Mouse (Mus musculus): ENCODE results near the gene Sugp1. TPM values are rescaled to one million over a fixed set of nuclear protein-coding genes. Genes with fewer than 3 reads are reported as not detected.
"Not testable (repeated sequence)": the region's sequence is repeated elsewhere in the genome, so short reads cannot be mapped to it uniquely, and the experiment has no call there.

The Sugp1 gene
- polyA plus RNA-seq, 1 experiment, result 11.9 TPM

- peaks cover 10% of the 10 kb centered on the region; the same call in 1 of the 2 replicates for H3K4me1 ChIP-seq (ENCODE audit: control insufficient read depth, insufficient read depth, low read length)
- no peak overlapping the region for H3K4me3 ChIP-seq (replicated peaks; ENCODE audit: extremely low read depth, low read depth, low read length)
- no peak for DNase-seq
- TF ChIP-seq POLR2A (IDR thresholded peaks at IDR 0.05; ENCODE audit: borderline replicate concordance, extremely low read depth, low read depth, low read length) (no peak), CTCF (IDR thresholded peaks at IDR 0.05; ENCODE audit: insufficient read depth, low read length) (no peak)
- 39% methylated on average over 4 of the region's 4 CpGs for WGBS
Observed at GRCm38 (mm10) chr8:70003204-70003657, 39.4 kb upstream of the Sugp1 start.

GRCm38 (mm10) chr8:70004345-70004744 is 38.3 kb upstream of the Sugp1 start:
- DNase-seq, result no peak
- no peak for TF ChIP-seq CTCF (IDR thresholded peaks at IDR 0.05; ENCODE audit: insufficient read depth, low read length)
- TF ChIP-seq POLR2A (IDR thresholded peaks at IDR 0.05; ENCODE audit: borderline replicate concordance, extremely low read depth, low read depth, low read length), result no peak
- peaks cover 10% of the 10 kb centered on the region; the same call in 1 of the 2 replicates for H3K4me1 ChIP-seq (ENCODE audit: control insufficient read depth, insufficient read depth, low read length)
- no peak overlapping the region for H3K4me3 ChIP-seq (replicated peaks; ENCODE audit: extremely low read depth, low read depth, low read length)

DNA sequence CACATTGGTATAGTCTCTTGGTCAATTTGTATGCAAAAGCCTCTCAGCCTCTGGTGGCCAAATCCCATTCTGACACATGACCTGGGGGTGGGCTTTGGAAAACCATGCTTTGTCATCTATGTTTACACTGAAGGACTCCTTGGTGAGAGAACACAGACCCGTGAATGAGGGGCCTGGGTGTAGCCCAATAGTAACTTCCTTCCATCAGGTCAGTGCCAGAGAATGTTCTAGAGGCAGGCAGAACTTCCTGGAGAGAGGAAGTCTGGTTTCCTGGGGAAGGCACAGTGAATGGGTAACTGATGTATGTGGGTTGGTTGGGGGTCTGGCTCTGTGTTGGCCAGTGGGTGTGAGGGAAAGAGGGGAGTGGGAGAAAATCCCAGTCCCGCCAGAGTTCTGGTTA is 37.4 kb upstream of the Sugp1 start:
- TF ChIP-seq CTCF (IDR thresholded peaks at IDR 0.05; ENCODE audit: insufficient read depth, low read length), result no peak
- TF ChIP-seq POLR2A (IDR thresholded peaks at IDR 0.05; ENCODE audit: borderline replicate concordance, extremely low read depth, low read depth, low read length), result no peak
- DNase-seq, result no peak
- peaks cover 10% of the 10 kb centered on the region; the same call in 1 of the 2 replicates for H3K4me1 ChIP-seq (ENCODE audit: control insufficient read depth, insufficient read depth, low read length)
- H3K4me3 ChIP-seq (replicated peaks; ENCODE audit: extremely low read depth, low read depth, low read length), result no peak overlapping the region
- 38% methylated on average over 2 of the region's 2 CpGs for WGBS

GRCm38 (mm10) chr8:70010796-70011195 is 31.8 kb upstream of the Sugp1 start:
- WGBS, result 91% methylated on average over 14 of the region's 14 CpGs
- H3K4me1 ChIP-seq (ENCODE audit: control insufficient read depth, insufficient read depth, low read length); H3K4me3 ChIP-seq (replicated peaks; ENCODE audit: extremely low read depth, low read depth, low read length); DNase-seq: not testable (repeated sequence)

DNA sequence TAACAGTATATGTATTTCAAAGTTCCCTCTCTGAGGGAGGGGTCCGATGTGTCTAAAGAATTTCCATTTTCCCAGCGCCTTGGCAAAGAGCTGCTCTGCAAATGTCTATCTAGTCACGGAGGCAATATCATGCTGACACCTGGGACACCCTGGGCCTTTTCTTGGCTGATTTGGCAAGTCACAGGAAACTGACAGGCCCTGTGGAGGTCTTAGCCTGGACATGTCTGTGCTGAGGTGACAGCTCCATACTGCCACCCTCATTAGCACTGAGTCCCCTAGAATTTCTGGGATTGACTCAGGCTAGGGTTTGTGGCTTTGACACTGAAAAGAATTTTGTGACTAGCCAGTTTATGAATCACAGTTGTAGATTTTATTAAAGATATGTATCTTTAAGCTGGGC is 30.3 kb upstream of the Sugp1 start:
- DNase-seq, result no peak
- TF ChIP-seq POLR2A (IDR thresholded peaks at IDR 0.05; ENCODE audit: borderline replicate concordance, extremely low read depth, low read depth, low read length) (no peak), CTCF (IDR thresholded peaks at IDR 0.05; ENCODE audit: insufficient read depth, low read length) (no peak)
- 70% methylated on average over 3 of the region's 3 CpGs for WGBS
- no peak overlapping the region for H3K4me3 ChIP-seq (replicated peaks; ENCODE audit: extremely low read depth, low read depth, low read length)
- no peaks in the 10 kb centered on the region for H3K4me1 ChIP-seq (ENCODE audit: control insufficient read depth, insufficient read depth, low read length)

- Histone ChIP-seq H3K4me1 (ENCODE audit: control insufficient read depth, insufficient read depth, low read length) (no peaks in the 10 kb centered on the region), H3K4me3 (replicated peaks; ENCODE audit: extremely low read depth, low read depth, low read length) (no peak overlapping the region)
- DNase-seq, result no peak
- WGBS, result 85% methylated on average over 1 of the region's 1 CpGs
- TF ChIP-seq POLR2A (IDR thresholded peaks at IDR 0.05; ENCODE audit: borderline replicate concordance, extremely low read depth, low read depth, low read length) (no peak), CTCF (IDR thresholded peaks at IDR 0.05; ENCODE audit: insufficient read depth, low read length) (no peak)
Observed at GRCm38 (mm10) chr8:70012763-70013162, 29.9 kb upstream of the Sugp1 start.

DNA sequence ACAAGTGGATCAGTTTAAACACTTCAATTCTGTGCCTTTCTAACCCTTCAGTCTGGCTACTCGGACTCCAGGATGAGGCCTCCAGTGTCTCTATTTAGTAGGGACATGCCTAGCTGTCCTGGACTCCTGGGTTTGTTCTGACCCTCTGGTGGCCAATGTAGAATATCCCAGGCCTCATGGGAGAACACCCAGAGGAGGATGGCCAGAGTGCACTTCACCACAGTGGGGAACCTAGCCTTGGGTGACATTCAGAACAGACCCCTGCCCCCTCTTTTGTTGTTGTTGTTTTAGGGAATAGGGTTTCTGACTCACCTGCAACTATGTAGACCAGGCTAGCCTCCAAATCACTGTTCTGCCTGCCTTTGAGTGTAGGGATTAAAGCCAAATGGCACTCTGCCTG is 27.6 kb upstream of the Sugp1 start:
- DNase-seq, result no peak
- WGBS, result 52% methylated on average over 1 of the region's 1 CpGs
- H3K4me1 ChIP-seq (ENCODE audit: control insufficient read depth, insufficient read depth, low read length), result no peaks in the 10 kb centered on the region
- TF ChIP-seq POLR2A (IDR thresholded peaks at IDR 0.05; ENCODE audit: borderline replicate concordance, extremely low read depth, low read depth, low read length), result no peak
- TF ChIP-seq CTCF (IDR thresholded peaks at IDR 0.05; ENCODE audit: insufficient read depth, low read length), result no peak
- H3K4me3 ChIP-seq (replicated peaks; ENCODE audit: extremely low read depth, low read depth, low read length), result no peak overlapping the region

DNA sequence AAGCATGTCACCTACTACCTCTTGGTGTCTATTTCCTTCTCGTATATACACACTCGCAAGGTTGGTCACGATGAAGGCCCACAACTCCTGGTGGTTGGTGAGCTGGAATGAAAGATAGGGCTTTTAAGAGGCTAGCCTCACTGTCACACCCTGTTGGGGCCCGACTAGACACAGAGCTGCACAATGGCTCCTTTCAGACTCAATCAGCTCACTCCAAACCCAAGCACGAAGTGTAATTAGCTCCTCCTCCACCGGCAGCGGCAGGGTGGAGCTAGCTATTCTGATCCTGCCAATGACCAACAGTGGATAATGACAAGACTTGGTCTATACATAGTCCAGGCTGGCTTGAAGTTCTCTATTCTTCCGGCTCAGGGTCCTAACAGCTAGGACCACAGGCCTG is 19.0 kb upstream of the Sugp1 start:
- no peak for DNase-seq
- Histone ChIP-seq H3K4me1 (ENCODE audit: control insufficient read depth, insufficient read depth, low read length) (no peaks in the 10 kb centered on the region), H3K4me3 (replicated peaks; ENCODE audit: extremely low read depth, low read depth, low read length) (no peak overlapping the region)
- WGBS, result 84% methylated on average over 8 of the region's 8 CpGs
- TF ChIP-seq POLR2A (IDR thresholded peaks at IDR 0.05; ENCODE audit: borderline replicate concordance, extremely low read depth, low read depth, low read length) (no peak), CTCF (IDR thresholded peaks at IDR 0.05; ENCODE audit: insufficient read depth, low read length) (no peak)

- TF ChIP-seq POLR2A (IDR thresholded peaks at IDR 0.05; ENCODE audit: borderline replicate concordance, extremely low read depth, low read depth, low read length) (no peak), CTCF (IDR thresholded peaks at IDR 0.05; ENCODE audit: insufficient read depth, low read length) (no peak)
- WGBS, result 89% methylated on average over 2 of the region's 2 CpGs
- no peak overlapping the region for H3K4me3 ChIP-seq (replicated peaks; ENCODE audit: extremely low read depth, low read depth, low read length)
- DNase-seq, result no peak
- H3K4me1 ChIP-seq (ENCODE audit: control insufficient read depth, insufficient read depth, low read length), result no peaks in the 10 kb centered on the region
Observed at GRCm38 (mm10) chr8:70026151-70026550, 16.5 kb upstream of the Sugp1 start.

DNA sequence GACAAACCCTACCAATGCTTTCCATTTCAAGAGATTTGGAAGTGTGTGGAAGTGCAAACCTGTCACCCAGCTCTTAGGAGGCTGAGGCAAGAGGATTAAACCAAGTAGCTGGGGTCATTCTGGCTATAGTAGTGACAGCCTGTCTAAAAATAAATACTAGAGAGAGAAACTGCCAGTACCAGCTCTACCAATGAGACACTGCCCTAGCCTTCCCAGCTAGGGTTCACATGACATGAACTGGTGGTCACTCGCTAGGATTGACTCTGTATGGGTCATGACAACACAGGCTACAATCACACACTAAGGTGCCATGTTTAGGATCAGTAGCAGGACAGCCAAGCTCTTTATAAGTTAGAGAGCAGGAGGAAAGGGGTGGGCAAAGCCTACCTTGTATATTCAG is 12.4 kb upstream of the Sugp1 start:
- H3K4me1 ChIP-seq (ENCODE audit: control insufficient read depth, insufficient read depth, low read length), result no peaks in the 10 kb centered on the region
- no peak overlapping the region for H3K4me3 ChIP-seq (replicated peaks; ENCODE audit: extremely low read depth, low read depth, low read length)
- no peak for DNase-seq
- WGBS, result 98% methylated on average over 1 of the region's 1 CpGs
- TF ChIP-seq POLR2A (IDR thresholded peaks at IDR 0.05; ENCODE audit: borderline replicate concordance, extremely low read depth, low read depth, low read length) (no peak), CTCF (IDR thresholded peaks at IDR 0.05; ENCODE audit: insufficient read depth, low read length) (no peak)

GRCm38 (mm10) chr8:70037994-70038393 is 4.6 kb upstream of the Sugp1 start:
- Histone ChIP-seq H3K4me1 (ENCODE audit: control insufficient read depth, insufficient read depth, low read length) (peaks cover 7% of the 10 kb centered on the region), H3K4me3 (replicated peaks; ENCODE audit: extremely low read depth, low read depth, low read length) (no peak overlapping the region)
- TF ChIP-seq POLR2A (IDR thresholded peaks at IDR 0.05; ENCODE audit: borderline replicate concordance, extremely low read depth, low read depth, low read length) (no peak), CTCF (IDR thresholded peaks at IDR 0.05; ENCODE audit: insufficient read depth, low read length) (no peak)
- no peak for DNase-seq
- WGBS, result 80% methylated on average over 1 of the region's 1 CpGs
